Mouse (Mus musculus): ENCODE measurements around the gene Olfr1033.
"Not testable (repeated sequence)": the region's sequence is repeated elsewhere in the genome, so short reads cannot be mapped to it uniquely, and the experiment has no call there.

Gene Olfr1033

GRCm38 (mm10) chr2:86020406-86020805 is at the start of gene Olfr1033:
Gene Olfr1033 (plus strand): TSS chr2:86020633.
- DNase-seq (ENCODE audit: low read depth, low spot score) = not testable (repeated sequence)

GRCm38 (mm10) chr2:85973595-85973994 is 46.8 kb upstream of the Olfr1033 start, which contains the start of gene Olfr1029:
Gene Olfr1029 (plus strand): TSS chr2:85973895.
- DNase-seq (ENCODE audit: low read depth, low spot score) = no peak

GRCm38 (mm10) chr2:85978976-85979375 is 41.5 kb upstream of the Olfr1033 start, which contains the start of gene Olfr1030:
Gene Olfr1030 (plus strand): TSS chr2:85979276.
- no peak for DNase-seq (ENCODE audit: low read depth, low spot score)

DNA sequence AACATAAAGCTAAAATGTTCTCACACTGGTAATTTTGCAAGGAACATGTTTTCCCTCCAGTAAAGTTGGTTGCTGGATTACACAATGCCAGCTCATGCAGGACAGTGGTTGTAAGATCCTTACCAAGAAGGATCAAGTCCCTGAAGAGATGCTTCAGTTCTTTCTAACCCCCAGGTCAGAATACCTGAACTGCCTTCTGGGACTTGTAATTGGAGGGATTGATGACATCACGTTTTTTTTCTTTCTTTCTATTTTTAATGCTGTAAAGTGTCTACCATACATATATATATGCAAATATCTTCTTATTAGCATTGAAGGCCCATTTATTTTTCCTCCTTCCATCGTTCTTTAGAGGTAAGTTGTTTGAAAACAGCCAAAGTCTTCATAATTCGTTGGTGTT is 30.4 kb upstream of the Olfr1033 start, which contains the start of gene Olfr1031:
Olfr1031 (plus strand) TSS at position 301 of the 400 bp plus-strand sequence.
- DNase-seq (ENCODE audit: low read depth, low spot score) = no peak

DNA sequence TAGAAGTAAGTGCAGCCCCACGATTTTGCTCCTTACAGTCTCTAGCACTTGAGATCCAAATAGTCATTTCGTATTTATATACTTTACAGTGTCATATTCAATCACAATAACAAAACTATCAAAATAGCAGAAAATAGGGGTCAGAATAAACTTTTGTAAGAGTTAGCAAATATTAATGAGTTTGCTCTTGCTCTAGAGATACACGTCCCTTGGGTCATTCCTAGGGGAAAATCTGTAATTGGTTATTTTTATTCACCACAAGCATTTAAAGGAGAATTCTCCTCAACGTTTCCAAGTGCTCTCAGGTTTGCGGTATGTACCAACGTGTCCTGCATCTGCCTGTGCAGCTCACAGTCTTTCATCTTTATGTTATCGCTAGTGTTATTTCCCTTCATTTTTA is 15.2 kb upstream of the Olfr1033 start, which contains the start of gene Olfr1032:
Olfr1032 (plus strand) TSS at position 301 of the 400 bp plus-strand sequence.
- no peak for DNase-seq (ENCODE audit: low read depth, low spot score)

- DNase-seq (ENCODE audit: low read depth, low spot score) = not testable (repeated sequence)
Observed at GRCm38 (mm10) chr2:86021518-86021917, 1.1 kb downstream of the Olfr1033 start.

GRCm38 (mm10) chr2:86045561-86045960 is 25.1 kb downstream of the Olfr1033 start, which contains the start of gene Olfr1034:
Gene Olfr1034 (plus strand): TSS chr2:86045861.
- DNase-seq (ENCODE audit: low read depth, low spot score) = no peak

DNA sequence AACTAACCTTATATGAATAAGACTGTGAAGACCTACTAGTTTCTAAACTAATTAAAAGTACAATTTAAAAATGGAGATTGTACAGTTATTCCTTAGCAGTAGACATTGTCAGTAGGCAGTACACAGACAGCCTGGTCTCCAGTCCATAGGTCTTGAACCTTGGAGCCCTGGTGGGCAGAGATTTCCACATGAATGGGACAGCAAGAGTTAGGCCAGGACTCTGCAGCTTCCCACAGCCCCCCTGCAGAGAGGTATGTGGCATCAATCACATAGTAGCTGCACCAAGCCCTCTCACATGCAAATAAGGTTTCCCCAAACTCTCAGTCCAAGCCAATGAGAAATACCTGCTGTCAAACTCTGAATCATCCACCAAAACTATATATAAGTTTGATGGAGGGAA is 30.3 kb downstream of the Olfr1033 start:
- DNase-seq (ENCODE audit: low read depth, low spot score) = not testable (repeated sequence)

DNA sequence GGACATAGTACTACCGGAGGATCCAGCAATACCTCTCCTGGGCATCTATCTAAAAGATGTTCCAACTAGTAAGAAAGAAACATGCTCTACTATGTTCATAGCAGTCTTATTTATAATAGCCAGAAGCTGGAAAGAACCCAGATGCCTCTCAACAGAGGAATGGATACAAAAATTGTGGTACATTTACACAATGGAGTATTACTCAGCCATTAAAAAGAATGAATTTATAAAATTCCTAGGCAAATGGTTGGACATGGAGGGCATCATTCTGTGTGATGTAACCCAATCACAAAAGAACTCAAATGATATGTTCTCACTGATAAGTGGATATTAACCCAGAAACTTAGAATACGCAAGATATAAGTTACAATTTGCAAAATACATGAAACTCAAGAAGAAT is 43.3 kb downstream of the Olfr1033 start:
- not testable (repeated sequence) for DNase-seq (ENCODE audit: low read depth, low spot score)

- DNase-seq (ENCODE audit: low read depth, low spot score) = no peak
Observed at GRCm38 (mm10) chr2:86070189-86070588, 49.8 kb downstream of the Olfr1033 start.

- DNase-seq (ENCODE audit: low read depth, low spot score) = not testable (repeated sequence)
Observed at GRCm38 (mm10) chr2:86073692-86074091, 53.3 kb downstream of the Olfr1033 start, which contains the start of gene Olfr1036. Gene Olfr1036 (plus strand): TSS chr2:86073992.

- not testable (repeated sequence) for DNase-seq (ENCODE audit: low read depth, low spot score)
Observed at GRCm38 (mm10) chr2:86080478-86080877, 60.0 kb downstream of the Olfr1033 start.

DNA sequence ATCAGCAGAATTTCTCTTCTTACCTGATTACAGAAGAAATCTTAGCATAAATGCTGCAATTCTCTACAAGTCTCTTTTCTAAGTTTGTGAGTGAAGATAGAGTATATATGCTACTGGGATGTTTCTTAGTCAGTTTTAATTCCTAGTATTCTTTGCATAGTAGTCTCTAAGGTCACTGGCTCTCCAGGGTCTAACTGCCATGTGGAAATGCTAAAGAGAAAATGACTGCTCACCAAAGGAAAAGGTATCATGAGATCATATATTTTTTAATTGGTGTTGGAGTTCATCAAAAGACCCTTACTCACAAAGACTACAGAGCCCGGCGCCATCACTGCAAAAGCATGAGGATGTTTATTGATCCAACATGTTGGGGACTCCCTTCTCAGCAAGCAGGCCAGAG is 66.9 kb downstream of the Olfr1033 start, which contains the start of gene Olfr1037:
Olfr1037 (minus strand) TSS at position 101 of the 400 bp plus-strand sequence.
- no peak for DNase-seq (ENCODE audit: low read depth, low spot score)

Measured in retina, adult 2 months (tissue).